Comparison of ENCODE assay signal across 8 mouse cellular contexts in the genomic region with DNA sequence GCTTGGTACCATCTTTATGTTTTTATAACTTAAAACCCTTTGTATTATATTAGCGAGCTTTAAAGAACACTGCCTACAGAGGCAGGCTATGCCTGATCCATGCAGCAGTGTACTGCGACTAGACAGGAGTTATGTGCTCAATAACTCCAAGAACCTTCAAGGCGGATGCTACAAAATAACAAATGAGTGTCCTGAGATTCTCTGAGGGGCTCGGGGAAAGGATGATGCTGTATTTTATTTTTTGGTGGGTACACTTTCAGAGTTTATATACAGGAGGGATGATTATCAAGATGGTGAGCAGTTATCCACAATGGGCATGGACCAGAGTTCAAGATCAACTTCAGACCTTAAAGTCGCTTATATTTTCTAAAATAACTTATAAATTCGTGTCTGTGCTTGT. TPM values are rescaled to one million over a fixed set of nuclear protein-coding genes. Genes with fewer than 3 reads are reported as not detected.
DNase-seq lines count a peak whose midpoint lies in the region; ATAC-seq and TF ChIP-seq lines count a peak whose summit lies in the region.

No protein-coding gene starts in this region.

- peaks cover 18% of the 10 kb centered on the region for H3K4me1 ChIP-seq in heart, embryonic 15.5 days (replicated peaks)
- peaks cover 80% of the 10 kb centered on the region for H3K4me1 ChIP-seq in G1E (ENCODE audit: insufficient read depth, low read depth, low read length)
- H3K4me1 ChIP-seq in hindbrain, embryonic 10.5 days (replicated peaks): peaks cover 24% of the 10 kb centered on the region
- H3K4me1 ChIP-seq in midbrain, embryonic 11.5 days (ENCODE audit: control insufficient read depth, insufficient read depth, low read length): no peaks in the 10 kb centered on the region; the same call in none of the 2 replicates

- peak overlapping the region; percentile 91 for H3K9ac ChIP-seq in heart, embryonic 15.5 days
- H3K9ac ChIP-seq in midbrain, embryonic 11.5 days (ENCODE audit: low read length): peak overlapping the region; percentile 98

- WGBS in heart, embryonic 15.5 days: 28% methylated on average over 6 of the region's 6 CpGs
- WGBS in hindbrain, embryonic 10.5 days: 35% methylated on average over 6 of the region's 6 CpGs
- WGBS in midbrain, embryonic 11.5 days: 37% methylated on average over 6 of the region's 6 CpGs

- H3K4me3 ChIP-seq in heart, embryonic 15.5 days: peak overlapping the region; percentile 84
- H3K4me3 ChIP-seq in G1E (ENCODE audit: low read depth, low read length): peak overlapping the region; percentile 84
- H3K4me3 ChIP-seq in hindbrain, embryonic 10.5 days: peak overlapping the region; percentile 93
- peak overlapping the region; percentile 80 for H3K4me3 ChIP-seq in midbrain, embryonic 11.5 days (ENCODE audit: low read depth, low read length)

- ATAC-seq in heart, embryonic 15.5 days (replicated peaks; ENCODE audit: insufficient number of reproducible peaks, insufficient read depth, low FRiP score, low read depth): no peak
- no peak for ATAC-seq in G1E (ENCODE audit: extremely low read depth, insufficient number of reproducible peaks, low FRiP score, poor library complexity, severe bottlenecking)
- ATAC-seq in midbrain, embryonic 11.5 days (ENCODE audit: low FRiP score): no peak

- no peaks in the 10 kb centered on the region for H3K9me3 ChIP-seq in heart, embryonic 15.5 days (replicated peaks)
- no peaks in the 10 kb centered on the region for H3K9me3 ChIP-seq in G1E (replicated peaks)
- H3K9me3 ChIP-seq in hindbrain, embryonic 10.5 days: no peaks in the 10 kb centered on the region
- H3K9me3 ChIP-seq in midbrain, embryonic 11.5 days (ENCODE audit: control insufficient read depth, low read length): no peaks in the 10 kb centered on the region

- H3K36me3 ChIP-seq in heart, embryonic 15.5 days: no peaks in the 10 kb centered on the region; the same call in 1 of the 2 replicates
- H3K36me3 ChIP-seq in G1E (replicated peaks): peaks cover 32% of the 10 kb centered on the region
- peaks cover 12% of the 10 kb centered on the region for H3K36me3 ChIP-seq in hindbrain, embryonic 10.5 days
- 0 out of 2 replicates have a peak, but pooled peaks cover 2% of the 10 kb centered on the region for H3K36me3 ChIP-seq in midbrain, embryonic 11.5 days (ENCODE audit: control insufficient read depth, insufficient read depth, low read length)

- no peaks in the 10 kb centered on the region; the same call in 1 of the 2 replicates for H3K27me3 ChIP-seq in heart, embryonic 15.5 days
- no peaks in the 10 kb centered on the region for H3K27me3 ChIP-seq in G1E (ENCODE audit: insufficient read depth, low read length)
- no peaks in the 10 kb centered on the region for H3K27me3 ChIP-seq in hindbrain, embryonic 10.5 days (ENCODE audit: insufficient read depth, poor library complexity, severe bottlenecking)
- H3K27me3 ChIP-seq in midbrain, embryonic 11.5 days (ENCODE audit: control insufficient read depth, insufficient read depth, low read length): no peaks in the 10 kb centered on the region

- no peak for DNase-seq in heart, adult 9 months (ENCODE audit: low spot score in 2 of 2)
- DNase-seq in G1E (ENCODE audit: low spot score): no peak
- no peak for DNase-seq in hindbrain, embryonic 10.5 days (ENCODE audit: low spot score)
- DNase-seq in midbrain, embryonic 11.5 days (ENCODE audit: low spot score, missing footprints): peak; percentile 86
- no peak for DNase-seq in urinary bladder, adult 2 months (ENCODE audit: low spot score)
- no peak for DNase-seq in layer of hippocampus, adult 18-20 months (ENCODE audit: low spot score in 2 of 2)
- no peak for DNase-seq in spleen, postnatal 14 days (ENCODE audit: low spot score in 2 of 2)

- H3K27ac ChIP-seq in heart, embryonic 15.5 days: peak overlapping the region; percentile 89
- peak overlapping the region; percentile 99 for H3K27ac ChIP-seq in hindbrain, embryonic 10.5 days
- H3K27ac ChIP-seq in midbrain, embryonic 11.5 days (ENCODE audit: low read depth, low read length): peak overlapping the region; percentile 96

- peak overlapping the region; percentile 74 for H3K4me2 ChIP-seq in heart, embryonic 15.5 days
- H3K4me2 ChIP-seq in midbrain, embryonic 11.5 days: peak overlapping the region; percentile 65

- TF ChIP-seq CTCF in G1E (IDR thresholded peaks at IDR 0.05; ENCODE audit: low read depth, low read length): no peak

RNA-seq across cellular contexts. Expression of gene Nprl3, which starts 0.7 kb away (rescaled TPM):
- polyA plus RNA-seq in heart, embryonic 15.5 days (2015; fragmentation: Nextera tagmentation; extraction: Ambion mirVana): 29.8 and 33.6 TPM in 2 replicates
- total RNA-seq in G1E (2014; fragmentation: Nextera tagmentation) (90.6 and 121 TPM in 2 replicates), G1E (2017) (26.3 and 27.0 TPM in 2 replicates)
- polyA plus RNA-seq in G1E (2012): 106 and 134 TPM in 2 replicates
- 41.1 and 45.6 TPM in 2 replicates for polyA plus RNA-seq in hindbrain, embryonic 10.5 days (2016; fragmentation: Nextera tagmentation; extraction: Ambion mirVana)
- polyA plus RNA-seq in midbrain, embryonic 11.5 days (2014; fragmentation: Nextera tagmentation; extraction: Ambion mirVana): 28.3 and 34.0 TPM in 2 replicates
- 61.1 and 70.4 TPM in 2 replicates for polyA plus RNA-seq in urinary bladder, adult 2 months (2012; rRNA removed)
- total RNA-seq in layer of hippocampus, adult 18-20 months (2021): 10 to 100 TPM; 48.6 to 49.0 TPM

RNA-seq across cellular contexts. Expression of gene Hba-x, which starts 9.4 kb away (rescaled TPM):
- 195 and 375 TPM in 2 replicates for polyA plus RNA-seq in heart, embryonic 15.5 days (2015; fragmentation: Nextera tagmentation; extraction: Ambion mirVana)
- total RNA-seq in G1E (2014; fragmentation: Nextera tagmentation): not detected in 2 replicates
- not detected in 2 replicates for total RNA-seq in G1E (2017)
- polyA plus RNA-seq in G1E (2012): 0.09 TPM in 1 of 2 replicates, not detected in the other
- 3,492 and 3,546 TPM in 2 replicates for polyA plus RNA-seq in hindbrain, embryonic 10.5 days (2016; fragmentation: Nextera tagmentation; extraction: Ambion mirVana)
- polyA plus RNA-seq in midbrain, embryonic 11.5 days (2014; fragmentation: Nextera tagmentation; extraction: Ambion mirVana): 3,185 and 3,229 TPM in 2 replicates
- 0.19 TPM in 2 replicates for polyA plus RNA-seq in urinary bladder, adult 2 months (2012; rRNA removed)
- total RNA-seq in layer of hippocampus, adult 18-20 months (2021): not detected

RNA-seq across cellular contexts. Expression of gene Hba-a1, which starts 16.5 kb away (rescaled TPM):
- 23,640 and 24,567 TPM in 2 replicates for polyA plus RNA-seq in heart, embryonic 15.5 days (2015; fragmentation: Nextera tagmentation; extraction: Ambion mirVana)
- total RNA-seq in G1E (2014; fragmentation: Nextera tagmentation) (230 and 2,260 TPM in 2 replicates), G1E (2017) (242 and 325 TPM in 2 replicates)
- 3,927 and 4,410 TPM in 2 replicates for polyA plus RNA-seq in G1E (2012)
- 2,485 and 2,589 TPM in 2 replicates for polyA plus RNA-seq in hindbrain, embryonic 10.5 days (2016; fragmentation: Nextera tagmentation; extraction: Ambion mirVana)
- polyA plus RNA-seq in midbrain, embryonic 11.5 days (2014; fragmentation: Nextera tagmentation; extraction: Ambion mirVana): 2,946 and 2,965 TPM in 2 replicates
- 62.4 and 76.0 TPM in 2 replicates for polyA plus RNA-seq in urinary bladder, adult 2 months (2012; rRNA removed)
- 100 to 1,000 TPM; 298 to 318 TPM for total RNA-seq in layer of hippocampus, adult 18-20 months (2021)

RNA-seq across cellular contexts. Expression of gene Hbq1b, which starts 20.0 kb away (rescaled TPM):
- 3.1 and 3.6 TPM in 2 replicates for polyA plus RNA-seq in heart, embryonic 15.5 days (2015; fragmentation: Nextera tagmentation; extraction: Ambion mirVana)
- 9.1 and 11.6 TPM in 2 replicates for total RNA-seq in G1E (2014; fragmentation: Nextera tagmentation)
- total RNA-seq in G1E (2017): 0.41 and 0.87 TPM in 2 replicates
- polyA plus RNA-seq in G1E (2012): 0.70 and 0.87 TPM in 2 replicates
- 6.2 and 6.4 TPM in 2 replicates for polyA plus RNA-seq in hindbrain, embryonic 10.5 days (2016; fragmentation: Nextera tagmentation; extraction: Ambion mirVana)
- 6.9 and 7.2 TPM in 2 replicates for polyA plus RNA-seq in midbrain, embryonic 11.5 days (2014; fragmentation: Nextera tagmentation; extraction: Ambion mirVana)
- not detected in 2 replicates for polyA plus RNA-seq in urinary bladder, adult 2 months (2012; rRNA removed)
- 1 to 10 TPM in 1 of 2 experiments, not detected in 1; 1.6 TPM for total RNA-seq in layer of hippocampus, adult 18-20 months (2021)

RNA-seq across cellular contexts. Expression of gene Hba-a2, which starts 29.5 kb away (rescaled TPM):
- 64,616 and 65,648 TPM in 2 replicates for polyA plus RNA-seq in heart, embryonic 15.5 days (2015; fragmentation: Nextera tagmentation; extraction: Ambion mirVana)
- 268 and 4,240 TPM in 2 replicates for total RNA-seq in G1E (2014; fragmentation: Nextera tagmentation)
- 683 and 890 TPM in 2 replicates for total RNA-seq in G1E (2017)
- 1,087 and 1,500 TPM in 2 replicates for polyA plus RNA-seq in G1E (2012)
- polyA plus RNA-seq in hindbrain, embryonic 10.5 days (2016; fragmentation: Nextera tagmentation; extraction: Ambion mirVana): 4,383 and 4,938 TPM in 2 replicates
- polyA plus RNA-seq in midbrain, embryonic 11.5 days (2014; fragmentation: Nextera tagmentation; extraction: Ambion mirVana): 5,591 and 5,690 TPM in 2 replicates
- 173 and 196 TPM in 2 replicates for polyA plus RNA-seq in urinary bladder, adult 2 months (2012; rRNA removed)
- total RNA-seq in layer of hippocampus, adult 18-20 months (2021): 100 to 1,000 TPM; 253 to 257 TPM

Comparison
In these comparisons a context has a peak if more than half of its experiments do, and no peak if none do; other contexts are left out.
1. RNA of gene Hba-x, which starts 9.4 kb away (polyA plus RNA-seq): 3,492 to 3,546 TPM in hindbrain, embryonic 10.5 days, 3,185 to 3,229 TPM in midbrain, embryonic 11.5 days and 195 to 375 TPM in heart, embryonic 15.5 days; 0.19 TPM in urinary bladder, adult 2 months and 0.09 TPM in G1E; every median in the first group is over 100 times any median in the second.
2. RNA of gene Hba-a1, which starts 16.5 kb away (polyA plus RNA-seq): 23,640 to 24,567 TPM in heart, embryonic 15.5 days, 3,927 to 4,410 TPM in G1E, 2,946 to 2,965 TPM in midbrain, embryonic 11.5 days and 2,485 to 2,589 TPM in hindbrain, embryonic 10.5 days; 62.4 to 76.0 TPM in urinary bladder, adult 2 months; every median in the first group is over 10 times any median in the second.
3. Peak in every context shown above with its lines, with median percentiles within 50 percentile points of each other: H3K27ac ChIP-seq and H3K4me3 ChIP-seq.